Mouse (Mus musculus) liver, embryonic 11.5 days (tissue): ENCODE results near the gene Adamts14. TPM values are rescaled to one million over a fixed set of nuclear protein-coding genes. Genes with fewer than 3 reads are reported as not detected.

Experiments
- ATAC-seq: fragments of 200-750 bp; cut with Nextera tagmentation; replicated peaks from 2 replicates; pipeline ENCODE4 v1.8.0; 2017; ENCODE audit warnings: moderate number of reproducible peaks, mild to moderate bottlenecking, moderate TSS enrichment, moderate library complexity; ENCODE audit not compliant: low FRiP score
- DNase-seq: peaks from one replicate; pipeline ENCODE4 v3.0.0-alpha.2; 2017; ENCODE audit warnings: low spot score
- H3K27ac ChIP-seq: fragments of 300-500 bp; sonication (generic); 2 replicates; pipeline ENCODE4 v1.5.1; 2014; ENCODE audit warnings: mild to moderate bottlenecking, low read depth, low read length, control low read depth
- H3K27me3 ChIP-seq: fragments of 300-500 bp; sonication (generic); replicated peaks from 2 replicates; pipeline ENCODE4 v1.6.1; 2014; ENCODE audit warnings: low read length, mixed read lengths; ENCODE audit not compliant: control insufficient read depth, insufficient read depth
- H3K36me3 ChIP-seq: fragments of 300-500 bp; sonication (generic); 2 replicates; pipeline ENCODE4 v1.6.1; 2014; ENCODE audit warnings: mild to moderate bottlenecking, low read length, moderate library complexity, mixed read lengths; ENCODE audit not compliant: control insufficient read depth, insufficient read depth
- H3K4me1 ChIP-seq: fragments of 300-500 bp; sonication (generic); replicated peaks from 2 replicates; pipeline ENCODE4 v1.6.1; 2014; ENCODE audit warnings: low read length, mixed read lengths; ENCODE audit not compliant: control insufficient read depth, insufficient read depth
- H3K4me2 ChIP-seq: fragments of 300-500 bp; sonication (generic); 2 replicates; pipeline ENCODE4 v1.6.1; 2014; ENCODE audit warnings: mild to moderate bottlenecking, control low read depth, moderate library complexity
- H3K4me3 ChIP-seq: fragments of 300-500 bp; sonication (generic); 2 replicates; pipeline ENCODE4 v1.5.1; 2014; ENCODE audit warnings: low read depth, low read length, control low read depth
- H3K9ac ChIP-seq: fragments of 300-500 bp; sonication (generic); 2 replicates; pipeline ENCODE4 v1.6.1; 2014; ENCODE audit warnings: low read depth, low read length, control low read depth
- H3K9me3 ChIP-seq: fragments of 300-500 bp; sonication (generic); 2 replicates; pipeline ENCODE4 v1.6.1; 2016; ENCODE audit warnings: low read length, inconsistent platforms, mixed read lengths; ENCODE audit not compliant: control insufficient read depth
- WGBS: fragments of 180-500 bp; shearing (Covaris S2); extraction: QIAGEN DNeasy Blood & Tissue Kit; methylation state at CpG from one replicate; pipeline ENCODE4 v1.1.7; 2014; 5-methylcytosine and 5-hydroxymethylcytosine counted together
- polyA plus RNA-seq: library from polyadenylated mRNA; unstranded; fragments of >200 nt; fragmentation: Nextera tagmentation; extraction: Ambion mirVana; gene quantifications from 2 replicates; pipeline ENCODE4 v1.2.1, GENCODE M21; 2014

Gene Adamts14
- 0.48 and 0.92 TPM in 2 replicates for polyA plus RNA-seq

DNA sequence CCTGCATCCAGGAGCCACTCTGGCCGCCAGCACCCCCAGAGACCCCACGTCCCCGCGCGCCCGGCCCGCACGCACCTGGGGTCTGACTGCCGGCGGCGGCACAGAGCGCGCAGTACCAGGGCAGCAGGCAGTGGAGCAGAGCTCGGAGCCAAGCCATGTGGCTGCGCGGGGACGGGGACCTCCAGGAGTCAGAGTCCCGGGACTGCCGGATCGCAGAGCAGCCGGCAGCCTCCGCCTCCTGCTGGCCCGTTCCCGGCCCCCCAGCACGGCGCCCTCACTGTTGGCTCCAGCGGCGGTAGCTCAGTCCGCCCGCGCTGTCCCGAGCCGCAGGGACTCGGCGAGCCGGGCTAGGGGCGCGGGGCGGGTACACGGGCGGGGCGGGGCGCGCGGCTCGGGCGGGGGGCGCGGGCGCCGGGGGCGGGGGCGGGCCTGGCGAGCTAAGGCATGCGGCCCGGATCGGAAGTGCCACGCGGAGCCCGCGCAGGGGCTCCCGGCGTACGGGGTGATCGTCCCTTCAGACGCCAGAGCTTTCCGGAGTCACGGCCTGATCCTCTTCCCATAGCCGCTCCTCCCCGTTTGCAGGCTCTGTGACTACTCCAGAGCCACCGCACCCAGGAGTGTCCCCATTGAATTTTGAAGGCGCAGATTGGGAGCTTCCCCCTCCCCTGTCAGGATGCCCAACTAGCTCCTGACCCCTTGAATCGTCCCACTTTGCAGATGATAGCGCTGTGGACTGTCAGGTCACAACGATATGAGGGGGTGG is at the start of gene Adamts14:
Gene Adamts14 (minus strand): TSS at position 358 of the 763 bp plus-strand sequence.
- Histone ChIP-seq H3K4me1 (no peaks in the 10 kb centered on the region), H3K27me3 (peaks cover 39% of the 10 kb centered on the region), H3K4me3 (peak within 1 kb of the TSS; percentile 37), H3K27ac (no peak within 1 kb of the TSS), H3K36me3 (no peaks in the 10 kb centered on the region), H3K9ac (peak within 1 kb of the TSS; percentile 1; the same call in 1 of the 2 replicates), H3K9me3 (no peaks in the 10 kb centered on the region), H3K4me2 (peak within 1 kb of the TSS; percentile 54)
- WGBS = 2% methylated on average over 74 of the region's 75 CpGs
- ATAC-seq (peak; percentile 32; the same call in 1 of the 2 replicates), DNase-seq (peak; percentile 54)

DNA sequence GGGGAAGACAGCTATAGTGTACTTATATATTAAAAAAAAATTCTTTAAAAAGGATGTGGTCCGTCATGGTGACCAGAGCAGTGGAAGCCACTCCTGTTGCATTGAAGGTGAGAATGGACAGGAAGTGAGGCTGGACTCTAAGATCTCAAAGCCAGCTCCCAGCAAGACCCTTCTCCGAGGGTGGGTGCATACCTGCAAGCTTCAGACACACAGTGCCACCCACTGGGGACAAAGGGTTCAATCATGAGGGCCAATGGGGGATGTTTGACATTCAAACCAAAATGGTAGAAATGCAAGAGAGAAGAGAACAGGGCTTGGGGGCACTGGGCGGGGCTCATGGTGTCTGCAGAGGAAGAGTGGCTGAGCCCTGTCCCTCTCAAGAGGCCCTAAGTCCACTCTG is 45.3 kb upstream of the Adamts14 start:
- H3K9ac ChIP-seq = no peak overlapping the region
- no peak overlapping the region for H3K4me2 ChIP-seq
- H3K27ac ChIP-seq = no peak overlapping the region
- ATAC-seq (no peak), DNase-seq (no peak)
- no peak overlapping the region for H3K4me3 ChIP-seq
- H3K27me3 ChIP-seq = no peaks in the 10 kb centered on the region
- no peaks in the 10 kb centered on the region for H3K4me1 ChIP-seq
- 79% methylated on average over 3 of the region's 3 CpGs for WGBS
- H3K9me3 ChIP-seq = no peaks in the 10 kb centered on the region
- peaks cover 6% of the 10 kb centered on the region for H3K36me3 ChIP-seq

DNA sequence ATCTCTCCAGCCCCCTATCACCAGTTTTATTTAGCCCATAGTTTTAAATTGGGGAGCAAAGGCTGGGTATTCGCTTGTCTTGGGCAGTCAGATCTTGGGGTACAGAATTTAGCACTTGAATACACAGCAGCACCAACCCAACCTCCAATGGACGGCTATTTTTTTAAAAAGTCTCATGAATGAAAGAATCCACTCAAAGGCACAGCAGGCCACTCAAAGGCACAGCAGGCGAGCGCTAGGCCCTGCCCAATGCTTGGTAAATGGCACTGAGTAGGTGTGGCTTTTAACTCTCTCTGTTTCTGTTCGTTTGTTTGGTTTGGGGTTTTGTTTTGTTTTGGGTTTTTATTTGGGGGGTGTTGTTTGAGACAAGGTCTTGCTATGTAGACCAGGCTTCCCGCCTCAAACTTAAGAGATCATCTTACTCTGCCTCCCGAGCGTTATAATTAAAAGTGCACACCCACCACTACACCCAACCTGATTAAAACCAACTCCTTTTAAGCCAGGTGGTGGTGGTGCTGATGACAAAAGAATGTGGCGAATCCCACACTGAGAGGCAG is 42.2 kb upstream of the Adamts14 start:
- H3K4me1 ChIP-seq = no peaks in the 10 kb centered on the region
- H3K36me3 ChIP-seq = peaks cover 2% of the 10 kb centered on the region; the same call in 1 of the 2 replicates
- no peak overlapping the region for H3K4me3 ChIP-seq
- DNase-seq (no peak), ATAC-seq (no peak)
- WGBS = 65% methylated on average over 9 of the region's 9 CpGs
- H3K27ac ChIP-seq = no peak overlapping the region
- no peak overlapping the region for H3K4me2 ChIP-seq
- no peaks in the 10 kb centered on the region for H3K9me3 ChIP-seq
- H3K9ac ChIP-seq = no peak overlapping the region
- no peaks in the 10 kb centered on the region for H3K27me3 ChIP-seq

DNA sequence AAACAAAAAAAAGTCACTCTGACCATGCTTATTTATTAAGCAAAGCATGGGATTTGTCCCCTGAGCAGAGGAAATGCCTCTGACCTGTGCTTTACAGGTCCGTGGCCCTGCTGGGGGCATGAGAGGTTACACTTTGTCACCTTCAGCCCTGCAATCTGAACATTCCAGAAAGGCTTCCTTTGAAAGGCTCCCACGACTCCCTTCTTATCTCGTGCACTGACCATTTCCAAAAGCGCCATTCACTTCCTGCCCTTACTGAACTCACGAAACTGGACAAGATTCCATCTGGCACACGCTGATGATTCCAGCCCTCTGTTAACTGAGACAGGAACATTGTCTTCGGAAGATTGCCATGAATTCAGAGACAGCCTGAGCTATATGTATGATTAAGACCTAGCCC is 40.5 kb upstream of the Adamts14 start:
- 33% methylated on average over 7 of the region's 7 CpGs for WGBS
- DNase-seq = no peak
- H3K27ac ChIP-seq = no peak overlapping the region

DNA sequence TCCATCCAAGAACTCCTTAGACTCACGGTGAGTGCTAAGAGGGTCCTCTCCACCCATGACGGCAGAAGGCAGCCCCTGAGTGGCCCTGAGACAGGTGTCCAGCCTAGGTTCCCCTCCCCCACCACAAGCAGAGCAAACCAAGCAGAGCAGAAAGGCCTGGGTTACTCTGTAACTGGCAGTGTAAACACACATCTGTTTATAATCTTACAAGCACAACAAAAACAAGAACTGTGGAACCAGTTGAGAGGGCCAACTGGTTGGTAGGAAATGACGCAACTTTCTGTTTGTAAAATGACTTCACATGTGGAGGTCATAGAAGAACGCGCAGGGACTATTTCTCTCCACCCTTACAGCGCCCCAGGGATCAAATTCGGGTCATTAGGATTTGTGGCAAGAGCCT is 39.5 kb upstream of the Adamts14 start:
- DNase-seq (no peak), ATAC-seq (peak; percentile 57; the same call in 1 of the 2 replicates)
- H3K4me1 ChIP-seq = no peaks in the 10 kb centered on the region
- 55% methylated on average over 7 of the region's 7 CpGs for WGBS
- H3K9ac ChIP-seq = no peak overlapping the region
- no peaks in the 10 kb centered on the region for H3K9me3 ChIP-seq
- H3K27me3 ChIP-seq = no peaks in the 10 kb centered on the region
- no peak overlapping the region for H3K27ac ChIP-seq
- H3K4me2 ChIP-seq = no peak overlapping the region
- H3K36me3 ChIP-seq = no peaks in the 10 kb centered on the region
- H3K4me3 ChIP-seq = no peak overlapping the region

More for the DNA sequence above, 40.5 kb upstream of the Adamts14 start:
- Histone ChIP-seq H3K36me3 (peaks cover 2% of the 10 kb centered on the region; the same call in 1 of the 2 replicates), H3K9me3 (no peaks in the 10 kb centered on the region), H3K4me1 (no peaks in the 10 kb centered on the region), H3K4me3 (no peak overlapping the region), H3K27me3 (no peaks in the 10 kb centered on the region), H3K4me2 (no peak overlapping the region), H3K9ac (no peak overlapping the region)
- no peak for ATAC-seq

DNA sequence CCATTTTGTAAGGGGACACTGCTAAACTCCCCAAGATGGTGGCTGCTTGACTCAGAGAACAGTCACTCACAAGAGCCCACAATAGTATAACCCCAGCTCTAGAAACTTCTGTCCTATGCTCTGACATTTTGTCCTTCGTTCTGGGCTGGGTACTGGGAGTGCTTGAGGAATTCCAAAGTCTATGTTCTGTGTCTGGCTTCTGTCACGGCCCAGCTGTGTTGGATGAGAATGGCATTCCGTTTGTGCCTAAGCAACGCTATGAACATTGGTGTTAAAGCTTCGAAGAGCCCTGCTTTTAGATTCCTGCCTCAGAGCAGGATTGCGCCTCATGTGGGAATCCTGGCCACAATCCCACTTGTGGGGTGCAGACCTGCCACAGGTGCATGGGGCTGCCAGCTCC is 38.9 kb upstream of the Adamts14 start:
- Histone ChIP-seq H3K9ac (no peak overlapping the region), H3K4me2 (no peak overlapping the region), H3K4me1 (no peaks in the 10 kb centered on the region), H3K36me3 (no peaks in the 10 kb centered on the region), H3K4me3 (no peak overlapping the region), H3K27ac (no peak overlapping the region), H3K9me3 (no peaks in the 10 kb centered on the region), H3K27me3 (no peaks in the 10 kb centered on the region)
- WGBS = 77% methylated on average over 6 of the region's 6 CpGs
- ATAC-seq = no peak
- DNase-seq = no peak

DNA sequence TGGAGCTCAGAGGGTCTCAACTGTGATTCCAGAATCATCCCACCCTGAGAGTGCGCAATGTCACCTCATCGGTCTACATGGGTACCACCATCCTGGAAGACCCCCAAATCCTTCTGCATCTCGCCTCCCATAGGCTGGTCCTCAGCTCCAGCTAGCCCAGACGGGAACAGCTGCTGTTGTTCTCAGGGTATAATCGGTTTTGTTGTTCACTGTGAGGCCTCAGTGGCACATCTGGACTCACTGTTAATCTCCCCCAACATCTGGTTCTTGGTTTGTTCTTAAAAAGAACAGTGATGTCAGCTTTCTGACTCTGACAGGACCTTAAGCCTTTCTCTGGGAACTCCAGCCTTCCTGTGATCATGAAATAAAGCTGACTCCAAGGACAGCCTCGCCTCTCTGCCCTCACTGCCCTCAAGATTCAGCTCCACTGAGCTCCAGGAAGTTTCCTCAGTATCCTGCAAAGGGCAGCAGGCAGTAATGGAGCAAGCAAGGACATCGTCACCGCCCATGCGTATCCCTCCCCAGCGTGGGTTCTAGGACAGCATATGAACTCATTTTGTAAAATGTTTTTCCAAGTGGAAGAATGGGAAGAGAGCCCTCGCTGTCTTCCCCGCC is 35.6 kb upstream of the Adamts14 start:
- H3K27me3 ChIP-seq = no peaks in the 10 kb centered on the region
- H3K9me3 ChIP-seq = no peaks in the 10 kb centered on the region
- ATAC-seq (no peak), DNase-seq (no peak)
- H3K4me3 ChIP-seq = no peak overlapping the region
- no peak overlapping the region for H3K9ac ChIP-seq
- H3K4me1 ChIP-seq = no peaks in the 10 kb centered on the region
- 63% methylated on average over 12 of the region's 12 CpGs for WGBS
- no peaks in the 10 kb centered on the region for H3K36me3 ChIP-seq
- H3K27ac ChIP-seq = no peak overlapping the region
- no peak overlapping the region for H3K4me2 ChIP-seq

DNA sequence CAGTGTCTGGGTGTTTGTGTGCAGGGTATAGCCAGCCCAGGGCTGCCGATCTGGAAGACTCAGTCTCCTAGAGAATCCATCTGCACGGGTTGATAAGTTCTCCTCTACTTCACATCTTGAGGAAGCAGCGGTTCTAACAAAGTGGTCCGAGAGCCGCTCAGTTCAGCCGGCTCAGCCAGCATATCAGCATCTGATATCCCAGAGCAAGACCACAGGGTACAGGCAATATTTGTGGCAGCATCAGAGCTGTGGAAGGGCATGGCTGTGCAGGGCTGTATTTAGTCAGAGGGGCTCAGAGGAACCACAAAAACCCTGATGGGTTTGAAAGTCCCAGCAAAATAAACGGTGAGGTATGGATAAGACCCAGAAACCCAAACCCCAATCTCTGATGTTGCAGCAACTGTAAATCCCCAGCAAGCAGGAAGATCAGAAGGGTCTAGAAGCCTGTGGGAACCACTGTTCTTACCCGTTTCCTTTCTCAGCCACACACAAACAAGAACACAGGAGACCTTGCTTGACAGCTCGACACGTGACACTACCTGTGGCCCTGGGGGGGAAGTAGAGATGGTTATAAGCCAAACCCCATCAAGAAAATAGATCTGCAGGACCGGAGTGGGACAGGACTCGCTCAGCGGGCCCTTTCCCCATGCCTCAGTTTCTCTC is 32.8 kb upstream of the Adamts14 start:
- H3K27me3 ChIP-seq = no peaks in the 10 kb centered on the region; the same call in 1 of the 2 replicates
- H3K9ac ChIP-seq = no peak overlapping the region
- no peak overlapping the region for H3K4me2 ChIP-seq
- H3K27ac ChIP-seq = no peak overlapping the region
- H3K4me3 ChIP-seq = no peak overlapping the region
- H3K36me3 ChIP-seq = no peaks in the 10 kb centered on the region
- DNase-seq (no peak), ATAC-seq (no peak)
- H3K4me1 ChIP-seq = no peaks in the 10 kb centered on the region
- 56% methylated on average over 13 of the region's 13 CpGs for WGBS
- H3K9me3 ChIP-seq = no peaks in the 10 kb centered on the region
